8 mouse cellular contexts compared by ENCODE assay signal in the genomic region with DNA sequence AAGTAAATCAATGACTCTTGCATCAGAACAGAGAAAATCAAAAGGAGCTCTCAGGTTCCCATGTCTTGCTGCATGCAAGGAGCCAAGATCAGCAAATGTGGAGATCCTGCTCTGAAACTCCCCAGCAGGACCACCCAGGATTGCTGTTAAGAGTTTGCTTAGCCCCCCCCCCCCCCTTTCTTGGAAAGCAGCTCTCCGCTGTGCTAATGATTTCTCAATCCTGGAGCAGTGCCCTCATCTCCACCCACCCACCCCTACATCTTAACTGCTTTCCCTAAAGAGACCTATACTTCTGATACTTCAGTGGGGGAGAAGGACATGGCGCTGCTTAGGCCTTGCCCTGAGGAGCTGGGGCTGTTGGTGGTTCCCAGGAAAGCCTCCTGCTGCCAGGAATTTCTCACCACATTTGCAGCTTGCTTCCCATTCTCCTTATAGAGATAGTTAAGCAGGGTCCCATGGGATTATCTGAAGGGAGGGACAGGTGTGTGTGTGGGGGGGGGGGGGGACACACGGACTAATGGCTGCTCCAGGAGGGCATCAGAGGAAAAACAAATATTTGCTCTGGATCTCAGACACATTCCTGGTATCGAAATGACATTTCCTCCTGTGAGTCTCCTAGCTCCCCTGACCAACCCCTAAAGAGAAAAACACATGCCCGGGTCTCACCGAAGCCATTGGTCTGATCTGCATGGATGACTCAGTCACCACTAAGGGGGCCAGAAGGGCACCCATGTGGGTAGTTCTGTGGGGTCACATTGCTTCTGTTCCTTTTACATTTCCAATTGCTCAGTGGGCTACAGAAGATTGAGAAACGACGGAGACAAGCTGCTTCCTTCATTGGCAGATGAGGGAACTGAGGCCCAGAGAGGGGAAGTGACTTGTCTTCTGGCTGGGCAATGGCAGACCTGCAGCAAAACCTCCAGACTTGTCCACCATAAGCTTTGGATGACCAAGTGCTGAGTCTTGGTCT. TPM values are rescaled to one million over a fixed set of nuclear protein-coding genes. Genes with fewer than 3 reads are reported as not detected.
DNase-seq lines count a peak whose midpoint lies in the region; ATAC-seq lines count a peak whose summit lies in the region.
"Had no signal": no experiment of that assay in that cellular context is flagged by ENCODE, and none has a peak within 500 bp of the region (broad histone marks: within the 10 kb centered on the region; RNA-seq: fewer than 3 reads in every experiment).

No protein-coding gene starts in this region.

- H3K4me1 ChIP-seq in neural tube, embryonic 11.5 days (ENCODE audit: control insufficient read depth, insufficient read depth, low read length), result peaks cover 42% of the 10 kb centered on the region
- H3K4me1 ChIP-seq in forebrain, embryonic 15.5 days, result peaks cover 64% of the 10 kb centered on the region

- peak overlapping the region; percentile 36 for H3K27ac ChIP-seq in neural tube, embryonic 11.5 days (ENCODE audit: low read depth, low read length)
- H3K27ac ChIP-seq in forebrain, embryonic 15.5 days (replicated peaks), result peak overlapping the region; percentile 73
- H3K27ac ChIP-seq: limb, embryonic 12.5 days had no signal

- no peaks in the 10 kb centered on the region for H3K36me3 ChIP-seq in neural tube, embryonic 11.5 days (ENCODE audit: control insufficient read depth, insufficient read depth, low read length)
- no peaks in the 10 kb centered on the region for H3K36me3 ChIP-seq in forebrain, embryonic 15.5 days
- H3K36me3 ChIP-seq: limb, embryonic 12.5 days had no signal

- no peak for DNase-seq in neural tube, embryonic 11.5 days (ENCODE audit: low spot score)
- DNase-seq in neural tube, embryonic 10.5 days (ENCODE audit: extremely low spot score, low spot score), result no peak
- DNase-seq in left cerebral cortex, adult 11 months (ENCODE audit: low spot score), result no peak
- no peak for DNase-seq in cerebellum, adult 9-11 months
- no peak for DNase-seq in spleen, postnatal 36 days (ENCODE audit: low spot score in 2 of 2)

- no peaks in the 10 kb centered on the region for H3K9me3 ChIP-seq in neural tube, embryonic 11.5 days (ENCODE audit: control insufficient read depth, low read length)
- no peaks in the 10 kb centered on the region for H3K9me3 ChIP-seq in forebrain, embryonic 15.5 days
- H3K9me3 ChIP-seq: limb, embryonic 12.5 days had no signal

- H3K27me3 ChIP-seq in neural tube, embryonic 11.5 days (ENCODE audit: control insufficient read depth, insufficient read depth, low read length), result no peaks in the 10 kb centered on the region
- H3K27me3 ChIP-seq in forebrain, embryonic 15.5 days, result no peaks in the 10 kb centered on the region

- H3K4me2 ChIP-seq in neural tube, embryonic 11.5 days (ENCODE audit: low read depth), result peak overlapping the region; percentile 73
- H3K4me2 ChIP-seq in forebrain, embryonic 15.5 days (replicated peaks), result peak overlapping the region; percentile 74
- H3K4me2 ChIP-seq: limb, embryonic 12.5 days had no signal

- peak overlapping the region; percentile 19; the same call in 1 of the 2 replicates for H3K9ac ChIP-seq in neural tube, embryonic 11.5 days (ENCODE audit: low read length)
- peak overlapping the region; percentile 67 for H3K9ac ChIP-seq in forebrain, embryonic 15.5 days (replicated peaks)
- H3K9ac ChIP-seq: limb, embryonic 12.5 days had no signal

- ATAC-seq in neural tube, embryonic 11.5 days (ENCODE audit: insufficient read depth, low FRiP score, low TSS enrichment), result no peak
- no peak for ATAC-seq in forebrain, embryonic 15.5 days (replicated peaks)
- ATAC-seq in megakaryocyte, adult 5-6 weeks (ENCODE audit: poor library complexity, severe bottlenecking), result peak; percentile 44

- WGBS in neural tube, embryonic 11.5 days, result 39% methylated on average over 8 of the region's 8 CpGs
- 20% methylated on average over 8 of the region's 8 CpGs for WGBS in forebrain, embryonic 15.5 days

- H3K4me3 ChIP-seq in neural tube, embryonic 11.5 days (ENCODE audit: low read depth, low read length), result peak overlapping the region; percentile 57
- peak overlapping the region; percentile 80 for H3K4me3 ChIP-seq in forebrain, embryonic 15.5 days
- H3K4me3 ChIP-seq: limb, embryonic 12.5 days had no signal

RNA-seq across cellular contexts. Expression of a gene that starts 2.3 kb away (rescaled TPM):
- 24.4 and 25.4 TPM in 2 replicates for polyA plus RNA-seq in neural tube, embryonic 11.5 days (2014; fragmentation: Nextera tagmentation; extraction: Ambion mirVana)
- 15.9 and 16.5 TPM in 2 replicates for polyA plus RNA-seq in forebrain, embryonic 15.5 days (2015; fragmentation: Nextera tagmentation; extraction: Ambion mirVana)
- total RNA-seq in megakaryocyte, adult 5-6 weeks (2015), result 23.9 and 24.2 TPM in 2 replicates
- total RNA-seq in megakaryocyte, adult 5-6 weeks (2017), result 14.3 and 16.7 TPM in 2 replicates

RNA-seq across cellular contexts. Expression of a gene that starts 19.8 kb away (rescaled TPM):
- polyA plus RNA-seq in neural tube, embryonic 11.5 days (2014; fragmentation: Nextera tagmentation; extraction: Ambion mirVana), result 1.3 and 2.5 TPM in 2 replicates
- polyA plus RNA-seq in forebrain, embryonic 15.5 days (2015; fragmentation: Nextera tagmentation; extraction: Ambion mirVana), result 2.4 and 3.1 TPM in 2 replicates
- not detected in 2 replicates for total RNA-seq in megakaryocyte, adult 5-6 weeks (2015)
- not detected in 2 replicates for total RNA-seq in megakaryocyte, adult 5-6 weeks (2017)
